Mouse (Mus musculus): ENCODE data around the gene Sprr2e. TPM values are rescaled to one million over a fixed set of nuclear protein-coding genes. Genes with fewer than 3 reads are reported as not detected.
A peak's percentile ranks its signal among the peaks of the same experiment; 100 is the strongest.

The Sprr2e gene
- total RNA-seq (2021), result not detected

DNA sequence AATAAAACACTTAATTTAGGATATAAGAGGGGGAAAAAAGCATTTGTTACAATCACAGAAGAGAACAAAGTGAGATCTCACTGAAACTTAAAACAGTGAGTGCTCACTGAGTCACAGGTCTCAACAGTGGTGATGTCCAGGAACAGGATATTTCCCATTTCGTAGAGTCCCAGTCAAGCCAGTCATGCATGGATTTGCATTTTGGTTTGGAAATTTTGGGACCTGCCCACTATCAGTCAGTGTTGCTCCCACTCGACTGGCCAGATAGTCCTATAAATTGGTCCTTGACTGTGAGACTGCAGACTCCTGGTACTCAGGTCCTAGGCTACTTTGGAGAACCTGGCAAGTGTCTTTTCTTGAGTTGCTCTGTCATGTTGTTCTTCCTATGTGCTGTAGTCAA, at the start of gene Sprr2e:
Gene Sprr2e (plus strand): TSS at position 301 of the 400 bp plus-strand sequence.
- DNase-seq (ENCODE audit: extremely low spot score in 1 of 2, low spot score in 2 of 2), result no peak
- intact Hi-C loops (cut with DNase I), result no loop called here

GRCm38 (mm10) chr3:92307406-92307805, 44.5 kb upstream of the Sprr2e start:
- intact Hi-C loops (cut with DNase I), result no loop called here
- DNase-seq (ENCODE audit: extremely low spot score in 1 of 2, low spot score in 2 of 2), result no peak

- intact Hi-C loops (cut with DNase I), result no loop called here
- DNase-seq (ENCODE audit: extremely low spot score in 1 of 2, low spot score in 2 of 2), result no peak
These were observed 35.6 kb upstream of the Sprr2e start, which contains the start of gene Sprr2b for GRCm38 (mm10) chr3:92316320-92316719. Gene Sprr2b (plus strand): TSS chr3:92316620.

GRCm38 (mm10) chr3:92317384-92317783, 34.6 kb upstream of the Sprr2e start:
- intact Hi-C loops (cut with DNase I), result no loop called here
- no peak for DNase-seq (ENCODE audit: extremely low spot score in 1 of 2, low spot score in 2 of 2)

- intact Hi-C loops (cut with DNase I), result no loop called here
- no peak for DNase-seq (ENCODE audit: extremely low spot score in 1 of 2, low spot score in 2 of 2)
These were observed 15.7 kb upstream of the Sprr2e start for GRCm38 (mm10) chr3:92336278-92336677.

GRCm38 (mm10) chr3:92338840-92339239, 13.1 kb upstream of the Sprr2e start, which contains the start of gene Sprr2d:
Gene Sprr2d (plus strand): TSS chr3:92339140.
- no peak for DNase-seq (ENCODE audit: extremely low spot score in 1 of 2, low spot score in 2 of 2)
- intact Hi-C loops (cut with DNase I), result no loop called here

GRCm38 (mm10) chr3:92361619-92362018, 9.7 kb downstream of the Sprr2e start:
- no peak for DNase-seq (ENCODE audit: extremely low spot score in 1 of 2, low spot score in 2 of 2)
- intact Hi-C loops (cut with DNase I), result no loop called here

- intact Hi-C loops (cut with DNase I), result no loop called here
- no peak for DNase-seq (ENCODE audit: extremely low spot score in 1 of 2, low spot score in 2 of 2)
These were observed 12.9 kb downstream of the Sprr2e start, which contains the start of gene Sprr2f for GRCm38 (mm10) chr3:92364887-92365286. Gene Sprr2f (plus strand): TSS chr3:92365187.

DNA sequence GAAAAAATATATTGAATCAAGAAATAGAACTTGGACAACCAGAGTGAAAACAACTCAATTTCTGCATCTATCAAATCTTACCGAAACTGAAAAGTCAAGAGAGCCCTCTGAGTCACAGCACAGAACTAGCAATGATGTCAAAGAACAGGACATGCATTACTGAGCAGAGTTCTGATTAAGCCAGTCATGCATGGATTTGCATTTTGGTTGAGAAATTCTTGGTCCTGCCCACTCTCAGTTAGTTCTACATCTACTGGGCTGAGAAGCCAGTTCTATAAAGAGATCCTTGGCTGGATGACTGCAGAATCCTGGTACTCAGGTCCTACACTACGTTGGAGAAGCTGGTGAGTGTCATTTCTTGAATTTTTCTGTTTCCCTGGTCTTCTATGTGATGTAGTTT, 21.7 kb downstream of the Sprr2e start:
- no peak for DNase-seq (ENCODE audit: extremely low spot score in 1 of 2, low spot score in 2 of 2)
- intact Hi-C loops (cut with DNase I), result no loop called here

- intact Hi-C loops (cut with DNase I), result no loop called here
- DNase-seq (ENCODE audit: extremely low spot score in 1 of 2, low spot score in 2 of 2), result no peak
These were observed 33.4 kb downstream of the Sprr2e start, which contains the start of gene Sprr2h for GRCm38 (mm10) chr3:92385385-92385784. Gene Sprr2h (plus strand): TSS chr3:92385685.

- peak in 1 of 2 experiments; percentile 1 for DNase-seq (ENCODE audit: extremely low spot score in 1 of 2, low spot score in 2 of 2)
- intact Hi-C loops (cut with DNase I), result no loop called here
These were observed 42.4 kb downstream of the Sprr2e start for GRCm38 (mm10) chr3:92394301-92394700.

Other genes with a start within 250 kb of the Sprr2e start
- gene Prr9, start 228.2 kb upstream of the Sprr2e start, total RNA-seq (2021), result not detected
- not detected for gene Lelp1, start 209.4 kb upstream of the Sprr2e start, total RNA-seq (2021)
- gene Sprr2a1, start 136.3 kb upstream of the Sprr2e start, total RNA-seq (2021), result not detected
- gene Sprr2a2, start 136.2 kb upstream of the Sprr2e start, total RNA-seq (2021), result not detected
- not detected for gene Sprr2a3, start 66.7 kb upstream of the Sprr2e start, total RNA-seq (2021)
- not detected for gene Sprr2b, start 35.5 kb upstream of the Sprr2e start, total RNA-seq (2021)
- gene Sprr2d, start 13.0 kb upstream of the Sprr2e start, total RNA-seq (2021), result not detected
- not detected for gene Sprr2f, start 13.0 kb downstream of the Sprr2e start, total RNA-seq (2021)
- gene Sprr2h, start 33.5 kb downstream of the Sprr2e start, total RNA-seq (2021), result not detected
- gene Sprr2i, start 55.8 kb downstream of the Sprr2e start, total RNA-seq (2021), result not detected
- not detected for gene Sprr2j-ps, start 65.9 kb downstream of the Sprr2e start, total RNA-seq (2021)
- 1 to 10 TPM; 1.5 to 3.6 TPM for gene Gm9774, start 77.3 kb downstream of the Sprr2e start, total RNA-seq (2021)
- gene Sprr2k, start 80.4 kb downstream of the Sprr2e start, total RNA-seq (2021), result not detected
- not detected for gene Sprr1b, start 86.6 kb downstream of the Sprr2e start, total RNA-seq (2021)
- not detected for gene Sprr3, start 106.6 kb downstream of the Sprr2e start, total RNA-seq (2021)
- gene Sprr1a, start 133.8 kb downstream of the Sprr2e start, total RNA-seq (2021), result not detected
- gene Sprr4, start 148.3 kb downstream of the Sprr2e start, total RNA-seq (2021), result not detected
- not detected for gene 2310046K23Rik, start 182.4 kb downstream of the Sprr2e start, total RNA-seq (2021)
- gene Ivl, start 221.6 kb downstream of the Sprr2e start, total RNA-seq (2021), result not detected
- not detected for gene Smcp, start 236.9 kb downstream of the Sprr2e start, total RNA-seq (2021)